Mouse (Mus musculus): ENCODE data around the gene Serpina3m. TPM values are rescaled to one million over a fixed set of nuclear protein-coding genes. Genes with fewer than 3 reads are reported as not detected.
"Not testable (repeated sequence)": the region's sequence is repeated elsewhere in the genome, so short reads cannot be mapped to it uniquely, and the experiment has no call there.

Serpina3m gene
- not detected in 2 replicates for polyA plus RNA-seq (2016; fragmentation: Nextera tagmentation; extraction: Ambion mirVana)

- not testable (repeated sequence) for H3K27ac ChIP-seq; H3K36me3 ChIP-seq; H3K9ac ChIP-seq; H3K4me2 ChIP-seq (replicated peaks); H3K9me3 ChIP-seq; ATAC-seq (ENCODE audit: low FRiP score, low read depth); H3K4me3 ChIP-seq; H3K27me3 ChIP-seq (replicated peaks); H3K4me1 ChIP-seq
- WGBS, result 84% methylated on average over 3 of the region's 3 CpGs
Observed at GRCm38 (mm10) chr12:104338226-104338625, at the start of gene Serpina3m, which contains the start of gene Serpina3k. Gene Serpina3m, plus strand, starts transcription at chr12:104338486. Gene Serpina3k, plus strand, starts transcription at chr12:104338486.

GRCm38 (mm10) chr12:104289872-104290271 lies 48.4 kb upstream of the Serpina3m start:
- Histone ChIP-seq H3K4me2 (replicated peaks) (no peak overlapping the region), H3K27me3 (replicated peaks) (no peaks in the 10 kb centered on the region), H3K27ac (no peak overlapping the region), H3K4me1 (no peaks in the 10 kb centered on the region), H3K9ac (no peak overlapping the region), H3K4me3 (no peak overlapping the region), H3K9me3 (no peaks in the 10 kb centered on the region), H3K36me3 (no peaks in the 10 kb centered on the region)
- WGBS, result 42% methylated on average over 3 of the region's 4 CpGs
- no peak for ATAC-seq (ENCODE audit: low FRiP score, low read depth)

DNA sequence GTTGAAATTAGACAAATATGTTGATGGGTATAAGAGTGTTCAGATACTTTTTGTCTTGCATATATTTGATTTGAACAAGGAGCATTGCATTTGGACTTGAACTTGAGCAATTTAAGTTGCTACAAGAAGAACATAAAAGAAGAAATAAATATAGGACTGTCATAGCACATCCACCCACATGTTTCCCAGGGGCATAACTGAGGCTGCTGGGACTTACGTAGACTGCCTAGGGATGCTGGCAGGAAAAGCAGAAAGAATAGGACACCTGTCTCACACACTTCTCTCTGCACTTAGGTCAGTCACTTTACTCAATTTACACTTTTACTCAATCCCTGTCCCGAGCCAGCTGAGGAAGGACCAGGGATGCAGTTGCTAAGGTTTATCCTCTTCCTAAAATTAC lies 44.3 kb upstream of the Serpina3m start:
- Histone ChIP-seq H3K36me3 (no peaks in the 10 kb centered on the region), H3K4me1 (no peaks in the 10 kb centered on the region), H3K27ac (no peak overlapping the region), H3K9ac (no peak overlapping the region), H3K9me3 (no peaks in the 10 kb centered on the region), H3K4me2 (replicated peaks) (no peak overlapping the region), H3K4me3 (no peak overlapping the region), H3K27me3 (replicated peaks) (no peaks in the 10 kb centered on the region)
- 88% methylated on average over 2 of the region's 2 CpGs for WGBS
- no peak for ATAC-seq (ENCODE audit: low FRiP score, low read depth)

DNA sequence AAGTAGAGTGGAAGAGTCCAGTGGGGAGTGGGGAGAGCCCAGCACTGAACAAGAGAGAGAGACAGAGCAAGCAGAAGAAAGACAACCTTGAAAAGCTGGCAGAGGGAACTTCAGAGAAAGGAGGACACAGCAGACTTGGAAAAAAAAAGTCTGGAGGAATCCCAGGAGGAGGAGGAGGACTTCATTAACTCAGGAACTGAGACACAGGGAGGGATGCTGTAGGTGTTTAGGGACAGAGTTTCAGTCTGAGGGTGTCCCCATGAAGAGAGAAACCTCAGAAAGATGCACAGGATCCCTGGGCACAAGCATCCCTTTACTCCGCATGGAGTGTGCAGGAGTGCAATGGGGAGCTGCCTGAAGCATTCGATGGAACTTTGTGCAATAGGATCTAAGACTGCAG lies 40.2 kb upstream of the Serpina3m start:
- no peaks in the 10 kb centered on the region for H3K36me3 ChIP-seq
- ATAC-seq (ENCODE audit: low FRiP score, low read depth), result no peak
- no peak overlapping the region for H3K27ac ChIP-seq
- H3K4me2 ChIP-seq (replicated peaks), result no peak overlapping the region
- H3K9ac ChIP-seq, result no peak overlapping the region
- no peaks in the 10 kb centered on the region for H3K27me3 ChIP-seq (replicated peaks)
- no peak overlapping the region for H3K4me3 ChIP-seq
- WGBS, result 88% methylated on average over 2 of the region's 2 CpGs
- no peaks in the 10 kb centered on the region for H3K4me1 ChIP-seq
- H3K9me3 ChIP-seq, result no peaks in the 10 kb centered on the region

DNA sequence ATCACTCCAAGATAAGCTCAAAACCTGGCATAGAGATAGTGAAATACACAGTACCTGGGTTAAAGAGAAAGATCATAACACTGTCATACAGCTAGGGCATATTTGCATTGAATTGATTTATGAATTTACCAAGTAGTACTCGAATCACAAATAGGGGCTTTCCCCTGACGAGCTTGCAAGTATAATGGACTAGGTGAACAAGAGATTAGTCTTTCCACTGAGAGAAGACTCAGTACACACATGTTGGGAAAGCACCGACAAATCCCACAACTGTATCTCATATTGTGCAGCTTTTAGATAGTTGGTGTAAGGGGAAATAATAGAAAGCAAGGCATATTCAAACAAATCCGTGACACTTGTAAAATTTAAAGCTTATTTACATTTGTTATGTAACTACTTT lies 32.3 kb upstream of the Serpina3m start:
- WGBS, result 83% methylated on average over 4 of the region's 4 CpGs
- no peak overlapping the region for H3K9ac ChIP-seq
- H3K27ac ChIP-seq, result no peak overlapping the region

DNA sequence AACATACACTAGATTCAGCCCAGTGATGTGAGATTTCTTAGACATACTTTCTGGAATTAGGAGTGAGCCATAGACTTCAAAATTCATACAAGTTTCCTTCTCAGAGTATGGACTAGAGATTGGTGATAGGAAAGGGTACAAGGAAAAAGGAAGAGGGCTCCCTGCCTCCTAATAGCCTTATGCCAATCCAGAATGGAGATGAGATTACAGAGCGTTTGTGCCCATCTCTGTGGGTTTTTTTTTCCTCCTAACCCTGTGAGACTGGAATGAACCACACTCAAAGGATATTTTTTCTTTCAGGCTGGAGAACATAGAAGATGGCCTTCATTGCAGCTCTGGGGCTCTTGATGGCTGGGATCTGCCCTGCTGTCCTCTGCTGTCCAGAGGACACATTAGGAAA lies 24.0 kb upstream of the Serpina3m start, which contains the start of gene Serpina3j:
Serpina3j (plus strand) TSS at position 301 of the 400 bp plus-strand sequence.
- ATAC-seq (ENCODE audit: low FRiP score, low read depth), result no peak
- Histone ChIP-seq H3K4me2 (replicated peaks) (no peak within 1 kb of the TSS), H3K36me3 (no peaks in the 10 kb centered on the region), H3K9me3 (no peaks in the 10 kb centered on the region; the same call in 1 of the 2 replicates), H3K27ac (no peak within 1 kb of the TSS), H3K27me3 (replicated peaks) (no peaks in the 10 kb centered on the region), H3K4me1 (no peaks in the 10 kb centered on the region), H3K9ac (no peak within 1 kb of the TSS), H3K4me3 (no peak within 1 kb of the TSS)
- WGBS, result 86% methylated on average over 1 of the region's 1 CpGs

More for the DNA sequence above, 32.3 kb upstream of the Serpina3m start:
- no peaks in the 10 kb centered on the region for H3K27me3 ChIP-seq (replicated peaks)
- H3K4me2 ChIP-seq (replicated peaks), result no peak overlapping the region
- no peaks in the 10 kb centered on the region for H3K4me1 ChIP-seq
- H3K4me3 ChIP-seq, result no peak overlapping the region
- H3K9me3 ChIP-seq, result no peaks in the 10 kb centered on the region
- no peaks in the 10 kb centered on the region for H3K36me3 ChIP-seq
- no peak for ATAC-seq (ENCODE audit: low FRiP score, low read depth)

DNA sequence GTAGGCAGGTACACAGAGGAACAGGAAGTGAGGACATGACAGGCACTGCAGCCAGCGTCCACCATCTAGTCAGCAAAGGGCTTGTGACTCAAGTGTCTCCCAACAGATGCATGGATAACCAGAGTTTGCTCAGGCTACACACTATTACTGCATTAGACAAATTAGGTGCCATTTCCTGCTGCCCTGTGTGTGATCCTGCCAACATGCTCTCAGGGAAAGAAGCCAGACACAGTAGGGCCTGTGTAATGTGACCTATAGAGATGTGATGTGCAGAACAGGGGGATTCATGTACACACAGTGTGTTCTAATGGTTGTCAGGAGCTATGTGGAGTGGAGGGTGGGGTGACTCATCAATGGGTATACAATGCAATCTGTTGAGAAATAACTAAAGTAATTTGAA lies 15.8 kb upstream of the Serpina3m start:
- 80% methylated on average over 1 of the region's 1 CpGs for WGBS
- H3K4me1 ChIP-seq, result no peaks in the 10 kb centered on the region

DNA sequence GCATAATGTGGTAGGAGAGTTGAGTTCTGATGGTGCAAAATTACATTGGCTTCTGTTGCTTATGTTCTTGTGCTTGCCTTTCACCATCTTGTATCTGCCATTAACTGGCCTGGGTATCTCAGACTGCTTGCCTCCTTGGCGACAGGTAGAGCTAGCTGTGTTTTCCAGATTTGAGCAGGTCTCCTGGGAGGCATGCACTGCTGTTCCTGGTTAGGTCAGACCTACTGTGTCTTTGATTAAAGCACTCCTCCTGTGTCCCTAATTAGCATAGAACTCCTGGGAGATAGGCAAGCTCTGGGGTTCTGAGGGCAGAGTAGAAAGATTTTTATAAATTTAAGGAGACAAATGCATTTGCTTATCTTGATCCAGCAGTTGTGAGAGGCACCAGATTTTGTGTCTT lies 6.6 kb upstream of the Serpina3m start:
- H3K4me2 ChIP-seq (replicated peaks), result no peak overlapping the region
- no peak overlapping the region for H3K4me3 ChIP-seq
- no peaks in the 10 kb centered on the region for H3K36me3 ChIP-seq
- 59% methylated on average over 1 of the region's 1 CpGs for WGBS
- no peaks in the 10 kb centered on the region for H3K9me3 ChIP-seq
- no peak for ATAC-seq (ENCODE audit: low FRiP score, low read depth)
- no peaks in the 10 kb centered on the region for H3K4me1 ChIP-seq
- H3K27me3 ChIP-seq (replicated peaks), result no peaks in the 10 kb centered on the region
- H3K9ac ChIP-seq, result no peak overlapping the region
- no peak overlapping the region for H3K27ac ChIP-seq

More for the DNA sequence above, 15.8 kb upstream of the Serpina3m start:
- H3K27me3 ChIP-seq (replicated peaks), result no peaks in the 10 kb centered on the region
- H3K9ac ChIP-seq, result no peak overlapping the region
- no peak overlapping the region for H3K27ac ChIP-seq
- no peak for ATAC-seq (ENCODE audit: low FRiP score, low read depth)
- no peaks in the 10 kb centered on the region for H3K36me3 ChIP-seq
- H3K9me3 ChIP-seq, result no peaks in the 10 kb centered on the region
- H3K4me2 ChIP-seq (replicated peaks), result no peak overlapping the region
- no peak overlapping the region for H3K4me3 ChIP-seq

DNA sequence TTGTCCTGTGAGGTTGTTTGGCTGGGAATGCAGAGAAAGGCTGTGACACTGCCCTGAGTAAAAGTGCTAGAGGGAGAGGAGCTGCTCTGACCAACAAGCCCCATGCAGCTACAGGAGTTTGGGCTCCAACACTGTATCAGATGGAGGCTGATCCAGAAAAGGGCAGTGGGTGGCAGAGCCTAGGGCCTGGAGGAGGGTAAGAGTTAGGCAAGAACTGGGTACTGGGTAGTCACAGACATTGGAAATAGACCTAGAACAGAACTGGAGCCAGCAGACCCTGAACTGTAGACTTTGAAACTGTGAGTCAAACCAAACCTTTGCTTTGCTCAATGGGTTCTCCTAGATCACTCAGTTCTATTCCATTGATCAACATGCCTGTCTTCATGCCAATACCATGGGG lies 1.4 kb upstream of the Serpina3m start:
- H3K27me3 ChIP-seq (replicated peaks); ATAC-seq (ENCODE audit: low FRiP score, low read depth); H3K36me3 ChIP-seq; H3K27ac ChIP-seq; H3K9me3 ChIP-seq; H3K4me2 ChIP-seq (replicated peaks); H3K4me1 ChIP-seq; H3K4me3 ChIP-seq; H3K9ac ChIP-seq: not testable (repeated sequence)

DNA sequence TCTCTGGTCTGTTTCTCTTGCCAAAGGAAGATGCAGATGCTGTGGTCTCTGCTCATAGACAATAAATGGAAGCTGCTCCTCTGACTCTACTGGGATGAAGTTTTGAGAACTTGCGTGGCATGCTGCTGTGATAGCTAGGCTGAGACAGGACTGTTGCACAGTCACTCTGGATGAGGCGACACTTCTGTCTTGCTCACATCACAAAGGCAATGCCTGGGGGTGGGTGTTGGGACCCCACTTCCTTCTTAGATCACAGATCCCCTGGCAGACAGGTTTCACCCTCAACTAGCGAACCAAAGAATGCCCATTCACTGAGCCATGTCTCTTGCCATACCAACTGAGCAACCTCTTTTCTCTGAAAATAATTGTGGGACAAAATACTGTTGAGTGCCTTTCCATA lies 419 bp downstream of the Serpina3m start:
- H3K9ac ChIP-seq, result no peak overlapping the region
- no peak overlapping the region for H3K27ac ChIP-seq
- H3K9me3 ChIP-seq, result no peaks in the 10 kb centered on the region
- no peak overlapping the region for H3K4me2 ChIP-seq (replicated peaks)
- no peaks in the 10 kb centered on the region for H3K36me3 ChIP-seq
- ATAC-seq (ENCODE audit: low FRiP score, low read depth), result no peak
- H3K4me3 ChIP-seq, result no peak overlapping the region
- no peaks in the 10 kb centered on the region for H3K27me3 ChIP-seq (replicated peaks)
- 89% methylated on average over 3 of the region's 3 CpGs for WGBS
- H3K4me1 ChIP-seq, result no peaks in the 10 kb centered on the region

DNA sequence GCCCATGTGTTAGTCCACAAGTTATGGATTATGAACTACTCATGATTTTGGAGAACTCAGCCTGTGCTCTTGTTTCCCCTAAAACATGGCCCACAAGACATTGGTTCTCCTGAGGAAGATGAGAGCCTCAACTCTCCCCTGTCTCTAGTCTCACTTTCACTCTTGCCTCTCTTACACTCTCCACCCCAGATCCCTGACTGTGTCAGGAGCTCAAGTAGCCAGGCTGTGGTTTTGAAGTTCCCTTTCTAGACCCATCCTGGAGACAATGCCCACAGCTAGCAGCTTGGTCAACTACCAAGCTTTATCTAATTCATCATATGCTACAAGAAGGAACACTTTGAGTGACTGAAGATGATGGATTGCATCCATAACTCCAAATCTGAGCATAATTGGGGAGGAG lies 4.2 kb downstream of the Serpina3m start:
- H3K4me3 ChIP-seq; H3K9ac ChIP-seq; H3K27ac ChIP-seq; H3K36me3 ChIP-seq; ATAC-seq (ENCODE audit: low FRiP score, low read depth); H3K27me3 ChIP-seq (replicated peaks); H3K4me2 ChIP-seq (replicated peaks); H3K4me1 ChIP-seq; H3K9me3 ChIP-seq: not testable (repeated sequence)

- no peaks in the 10 kb centered on the region for H3K9me3 ChIP-seq
- H3K27me3 ChIP-seq (replicated peaks), result no peaks in the 10 kb centered on the region
- no peaks in the 10 kb centered on the region for H3K36me3 ChIP-seq
- ATAC-seq (ENCODE audit: low FRiP score, low read depth), result no peak
- no peaks in the 10 kb centered on the region for H3K4me1 ChIP-seq
- H3K4me2 ChIP-seq (replicated peaks), result no peak overlapping the region
- no peak overlapping the region for H3K4me3 ChIP-seq
- no peak overlapping the region for H3K27ac ChIP-seq
- WGBS, result 72% methylated on average over 2 of the region's 2 CpGs
- H3K9ac ChIP-seq, result no peak overlapping the region
Observed at GRCm38 (mm10) chr12:104345181-104345580, 6.9 kb downstream of the Serpina3m start.

DNA sequence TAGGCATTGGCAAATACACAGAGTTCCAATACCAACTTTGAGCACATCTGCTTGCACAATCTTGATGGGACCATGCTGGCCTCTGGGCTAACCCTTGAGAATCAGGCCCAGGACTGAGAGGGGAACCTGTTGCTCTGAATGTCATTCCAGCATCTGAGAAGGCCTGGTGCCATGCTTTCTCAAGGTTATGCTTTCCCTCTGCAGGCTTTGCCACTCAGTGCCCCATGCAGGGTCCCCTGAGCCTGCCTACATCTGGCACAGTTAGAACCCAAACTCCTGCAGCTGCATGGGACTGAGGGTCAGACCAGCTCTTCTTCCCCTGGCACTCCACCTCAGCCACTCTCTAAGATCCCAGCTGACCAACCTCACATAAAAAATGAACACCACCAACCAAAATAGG lies 7.4 kb downstream of the Serpina3m start:
- Histone ChIP-seq H3K27ac (no peak overlapping the region), H3K4me2 (replicated peaks) (no peak overlapping the region), H3K4me1 (no peaks in the 10 kb centered on the region), H3K4me3 (no peak overlapping the region), H3K36me3 (no peaks in the 10 kb centered on the region), H3K27me3 (replicated peaks) (no peaks in the 10 kb centered on the region), H3K9me3 (no peaks in the 10 kb centered on the region), H3K9ac (no peak overlapping the region)
- ATAC-seq (ENCODE audit: low FRiP score, low read depth), result no peak

All from neural tube, embryonic 12.5 days (tissue).